Mouse (Mus musculus): ENCODE results near the gene Sp4. TPM values are rescaled to one million over a fixed set of nuclear protein-coding genes. Genes with fewer than 3 reads are reported as not detected.

Sp4 gene
- polyA plus RNA-seq, 1 experiment = 1.2 TPM

- Histone ChIP-seq H3K4me1 (ENCODE audit: control insufficient read depth) (peaks cover 6% of the 10 kb centered on the region), H3K36me3 (ENCODE audit: control insufficient read depth) (peaks cover 2% of the 10 kb centered on the region), H3K9me3 (ENCODE audit: control insufficient read depth, low read length) (no peaks in the 10 kb centered on the region), H3K27me3 (ENCODE audit: control insufficient read depth) (no peaks in the 10 kb centered on the region), H3K4me3 (replicated peaks) (no peak overlapping the region)
- TF ChIP-seq GATA1 (IDR thresholded peaks at IDR 0.05; ENCODE audit: low read length) = no peak
- no peak for TF ChIP-seq TAL1 (IDR thresholded peaks at IDR 0.05; ENCODE audit: low read length)
Measured at GRCm38 (mm10) chr12:118313805-118314476, 12.7 kb upstream of the Sp4 start.

GRCm38 (mm10) chr12:118303586-118303985, 2.3 kb upstream of the Sp4 start:
- no peaks in the 10 kb centered on the region for H3K27me3 ChIP-seq (ENCODE audit: control insufficient read depth)
- H3K9me3 ChIP-seq (ENCODE audit: control insufficient read depth, low read length) = no peaks in the 10 kb centered on the region
- peaks cover 57% of the 10 kb centered on the region for H3K4me1 ChIP-seq (ENCODE audit: control insufficient read depth)
- peak overlapping the region; percentile 90 for H3K4me3 ChIP-seq (replicated peaks)
- TF ChIP-seq TAL1 (IDR thresholded peaks at IDR 0.05; ENCODE audit: low read length) (peak; percentile 24; the same call in 1 of the 3 replicates), GATA1 (IDR thresholded peaks at IDR 0.05; ENCODE audit: low read length) (peak; percentile 45; the same call in 1 of the 2 replicates)
- H3K36me3 ChIP-seq (ENCODE audit: control insufficient read depth) = peaks cover 14% of the 10 kb centered on the region

GRCm38 (mm10) chr12:118303066-118303465, 1.8 kb upstream of the Sp4 start:
- Histone ChIP-seq H3K9me3 (ENCODE audit: control insufficient read depth, low read length) (no peaks in the 10 kb centered on the region), H3K4me1 (ENCODE audit: control insufficient read depth) (peaks cover 62% of the 10 kb centered on the region), H3K4me3 (replicated peaks) (peak overlapping the region; percentile 90), H3K27me3 (ENCODE audit: control insufficient read depth) (no peaks in the 10 kb centered on the region), H3K36me3 (ENCODE audit: control insufficient read depth) (peaks cover 18% of the 10 kb centered on the region)
- TF ChIP-seq GATA1 (IDR thresholded peaks at IDR 0.05; ENCODE audit: low read length) (no peak), TAL1 (IDR thresholded peaks at IDR 0.05; ENCODE audit: low read length) (no peak)

DNA sequence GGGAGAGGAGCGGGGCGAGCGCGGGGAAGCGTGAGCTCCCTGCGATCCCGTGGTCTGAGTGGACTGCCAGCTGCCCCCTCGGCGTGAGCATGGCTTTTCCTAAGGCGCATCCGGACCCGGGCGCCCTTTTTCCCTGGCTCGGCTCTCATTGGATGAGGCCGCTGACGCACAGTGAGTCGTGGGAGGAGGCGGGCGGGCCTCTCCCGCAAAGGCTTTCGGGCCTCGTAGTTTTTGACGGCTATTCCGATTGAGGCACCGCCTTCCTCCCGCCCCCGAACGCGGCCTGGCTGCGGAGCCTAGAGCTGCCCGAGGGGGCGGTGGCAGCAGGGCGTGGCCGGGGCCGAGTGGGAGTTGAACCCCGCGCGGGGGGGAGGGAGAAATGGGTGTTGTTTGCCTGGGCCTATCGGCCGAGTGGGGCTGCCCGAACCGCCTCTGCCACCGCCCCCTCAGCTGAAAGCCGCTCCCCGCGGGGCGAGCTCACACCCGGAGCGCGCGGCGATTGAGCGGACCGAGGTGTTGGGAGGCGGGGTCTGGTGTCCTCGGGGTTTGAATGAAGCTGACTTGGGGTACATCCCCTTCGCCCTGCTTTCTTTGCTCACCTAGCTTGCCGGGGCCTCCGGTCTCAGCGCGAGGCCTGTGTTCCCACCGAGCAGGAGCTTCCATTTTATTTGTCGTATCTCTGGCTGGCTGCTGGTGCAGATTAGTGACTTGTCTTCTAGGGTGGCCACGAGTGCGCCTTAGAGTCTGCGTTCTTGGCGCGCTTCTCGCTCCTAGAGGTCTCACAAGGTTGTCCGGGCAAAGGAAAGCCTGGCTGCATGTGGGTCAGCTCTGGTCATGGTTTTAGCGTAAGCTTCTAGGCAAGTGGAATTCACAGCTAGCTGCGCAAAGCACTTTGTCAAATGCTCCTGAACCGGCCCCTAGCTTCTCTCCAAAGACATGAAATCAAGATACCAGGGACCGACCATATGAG, 911 bp upstream of the Sp4 start:
- no peaks in the 10 kb centered on the region for H3K27me3 ChIP-seq (ENCODE audit: control insufficient read depth)
- no peaks in the 10 kb centered on the region for H3K9me3 ChIP-seq (ENCODE audit: control insufficient read depth, low read length)
- H3K4me1 ChIP-seq (ENCODE audit: control insufficient read depth) = peaks cover 66% of the 10 kb centered on the region
- TF ChIP-seq TAL1 (IDR thresholded peaks at IDR 0.05; ENCODE audit: low read length) = no peak
- TF ChIP-seq GATA1 (IDR thresholded peaks at IDR 0.05; ENCODE audit: low read length) = no peak
- peak overlapping the region; percentile 90 for H3K4me3 ChIP-seq (replicated peaks)
- peaks cover 18% of the 10 kb centered on the region for H3K36me3 ChIP-seq (ENCODE audit: control insufficient read depth)

- H3K36me3 ChIP-seq (ENCODE audit: control insufficient read depth) = peaks cover 24% of the 10 kb centered on the region
- H3K9me3 ChIP-seq (ENCODE audit: control insufficient read depth, low read length) = no peaks in the 10 kb centered on the region
- H3K27me3 ChIP-seq (ENCODE audit: control insufficient read depth) = no peaks in the 10 kb centered on the region
- TF ChIP-seq TAL1 (IDR thresholded peaks at IDR 0.05; ENCODE audit: low read length) (no peak), GATA1 (IDR thresholded peaks at IDR 0.05; ENCODE audit: low read length) (no peak)
- peak overlapping the region; percentile 90 for H3K4me3 ChIP-seq (replicated peaks)
- H3K4me1 ChIP-seq (ENCODE audit: control insufficient read depth) = peaks cover 75% of the 10 kb centered on the region
Measured at GRCm38 (mm10) chr12:118300754-118301071, 527 bp downstream of the Sp4 start.

DNA sequence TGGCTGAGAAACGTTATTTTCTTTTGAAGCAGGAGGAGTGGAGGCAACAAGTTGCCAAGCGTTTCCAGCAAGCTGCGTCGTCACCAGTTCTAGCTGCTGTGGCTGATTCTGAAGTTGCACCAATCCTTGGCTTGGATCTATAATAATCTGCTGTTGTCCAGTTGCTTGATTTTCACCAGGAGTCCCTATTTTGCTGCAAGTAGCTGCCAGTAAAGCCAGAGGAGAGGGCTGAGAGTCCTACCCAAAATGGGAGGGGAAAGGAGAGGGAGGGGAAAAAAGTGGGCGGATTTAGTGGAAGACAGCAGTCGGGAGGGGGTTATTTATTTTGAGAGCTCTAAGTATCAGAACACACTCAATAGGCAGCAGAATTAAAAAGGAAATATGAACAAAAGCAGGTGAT, 1.3 kb downstream of the Sp4 start:
- TF ChIP-seq GATA1 (IDR thresholded peaks at IDR 0.05; ENCODE audit: low read length) (no peak), TAL1 (IDR thresholded peaks at IDR 0.05; ENCODE audit: low read length) (no peak)
- peak overlapping the region; percentile 90 for H3K4me3 ChIP-seq (replicated peaks)
- H3K4me1 ChIP-seq (ENCODE audit: control insufficient read depth) = peaks cover 71% of the 10 kb centered on the region
- H3K27me3 ChIP-seq (ENCODE audit: control insufficient read depth) = no peaks in the 10 kb centered on the region
- no peaks in the 10 kb centered on the region for H3K9me3 ChIP-seq (ENCODE audit: control insufficient read depth, low read length)
- peaks cover 30% of the 10 kb centered on the region for H3K36me3 ChIP-seq (ENCODE audit: control insufficient read depth)

- no peak for TF ChIP-seq GATA1 (IDR thresholded peaks at IDR 0.05; ENCODE audit: low read length)
- TF ChIP-seq TAL1 (IDR thresholded peaks at IDR 0.05; ENCODE audit: low read length) = no peak
- Histone ChIP-seq H3K4me3 (replicated peaks) (peak overlapping the region; percentile 90), H3K27me3 (ENCODE audit: control insufficient read depth) (no peaks in the 10 kb centered on the region), H3K36me3 (ENCODE audit: control insufficient read depth) (peaks cover 36% of the 10 kb centered on the region), H3K9me3 (ENCODE audit: control insufficient read depth, low read length) (no peaks in the 10 kb centered on the region), H3K4me1 (ENCODE audit: control insufficient read depth) (peaks cover 65% of the 10 kb centered on the region)
Measured at GRCm38 (mm10) chr12:118299172-118299571, 2.1 kb downstream of the Sp4 start.

DNA sequence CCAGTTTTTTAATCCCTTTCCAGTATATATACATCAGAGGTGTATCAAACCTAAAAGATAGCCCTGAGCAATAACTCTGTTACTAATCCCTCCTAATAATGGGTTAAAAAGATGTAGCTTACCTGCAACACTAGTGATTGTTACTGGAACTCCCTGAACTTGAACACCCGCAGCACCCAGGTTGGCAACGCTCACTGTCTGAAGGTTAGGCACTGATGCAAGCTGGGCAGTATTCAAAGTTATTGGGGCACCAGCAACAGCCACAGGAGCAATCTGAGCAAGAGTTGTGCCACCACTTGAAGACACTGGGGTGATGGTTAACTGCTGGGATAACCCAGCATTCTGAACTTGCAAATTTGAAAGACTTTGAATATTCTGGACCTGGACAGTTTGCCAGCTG, 2.7 kb downstream of the Sp4 start:
- Histone ChIP-seq H3K9me3 (ENCODE audit: control insufficient read depth, low read length) (no peaks in the 10 kb centered on the region), H3K36me3 (ENCODE audit: control insufficient read depth) (peaks cover 40% of the 10 kb centered on the region), H3K4me3 (replicated peaks) (peak overlapping the region; percentile 90), H3K27me3 (ENCODE audit: control insufficient read depth) (no peaks in the 10 kb centered on the region), H3K4me1 (ENCODE audit: control insufficient read depth) (peaks cover 60% of the 10 kb centered on the region)
- no peak for TF ChIP-seq TAL1 (IDR thresholded peaks at IDR 0.05; ENCODE audit: low read length)
- no peak for TF ChIP-seq GATA1 (IDR thresholded peaks at IDR 0.05; ENCODE audit: low read length)

DNA sequence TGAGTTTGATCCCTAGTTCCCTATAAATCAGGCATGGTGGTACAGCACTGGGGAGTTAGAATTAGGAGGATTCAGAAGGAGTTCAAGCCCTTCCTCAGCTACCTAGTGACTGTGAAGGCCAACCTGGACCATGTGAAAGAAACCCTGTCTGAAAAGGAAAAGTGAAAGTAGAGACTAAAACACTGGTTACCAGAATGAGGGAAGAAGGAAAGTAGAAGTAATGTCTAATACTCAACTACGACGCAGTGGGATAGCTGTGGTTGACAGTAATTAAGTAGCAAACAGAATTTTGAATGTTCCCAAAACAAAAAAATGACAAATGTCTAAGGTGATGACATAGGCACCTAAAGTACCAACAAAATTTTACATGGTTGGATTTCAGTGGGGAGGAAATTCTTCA, 5.0 kb downstream of the Sp4 start:
- H3K4me3 ChIP-seq (replicated peaks) = peak overlapping the region; percentile 90
- H3K4me1 ChIP-seq (ENCODE audit: control insufficient read depth) = peaks cover 47% of the 10 kb centered on the region
- no peaks in the 10 kb centered on the region for H3K27me3 ChIP-seq (ENCODE audit: control insufficient read depth)
- peaks cover 62% of the 10 kb centered on the region for H3K36me3 ChIP-seq (ENCODE audit: control insufficient read depth)
- no peaks in the 10 kb centered on the region for H3K9me3 ChIP-seq (ENCODE audit: control insufficient read depth, low read length)
- no peak for TF ChIP-seq GATA1 (IDR thresholded peaks at IDR 0.05; ENCODE audit: low read length)
- no peak for TF ChIP-seq TAL1 (IDR thresholded peaks at IDR 0.05; ENCODE audit: low read length)
